Comparison of ENCODE assay signal across 8 mouse cellular contexts in genomic region chr6:37442781-37443180, GRCm38 (mm10). TPM values are rescaled to one million over a fixed set of nuclear protein-coding genes. Genes with fewer than 3 reads are reported as not detected.
DNase-seq lines count a peak whose midpoint lies in the region; ATAC-seq and TF ChIP-seq lines count a peak whose summit lies in the region.

No protein-coding gene starts in this region.

- 46% methylated on average over 4 of the region's 4 CpGs for WGBS in limb, embryonic 14.5 days
- WGBS in stomach, embryonic 16.5 days: 39% methylated on average over 4 of the region's 4 CpGs

- peak overlapping the region; percentile 40 for H3K9ac ChIP-seq in limb, embryonic 14.5 days (ENCODE audit: low read depth, low read length, severe bottlenecking)
- peak overlapping the region; percentile 65 for H3K9ac ChIP-seq in stomach, embryonic 16.5 days (ENCODE audit: low read length)

- H3K4me1 ChIP-seq in megakaryocyte, embryonic 14.5 days: peaks cover 32% of the 10 kb centered on the region
- peaks cover 18% of the 10 kb centered on the region for H3K4me1 ChIP-seq in limb, embryonic 14.5 days (ENCODE audit: control insufficient read depth, insufficient read depth, low read length)
- H3K4me1 ChIP-seq in stomach, embryonic 16.5 days (ENCODE audit: control insufficient read depth, insufficient read depth, low read length): peaks cover 23% of the 10 kb centered on the region

- H3K36me3 ChIP-seq in megakaryocyte, embryonic 14.5 days (replicated peaks; ENCODE audit: low read length): no peaks in the 10 kb centered on the region
- peaks cover 9% of the 10 kb centered on the region; the same call in 1 of the 2 replicates for H3K36me3 ChIP-seq in limb, embryonic 14.5 days (ENCODE audit: control insufficient read depth, insufficient read depth, low read length)
- no peaks in the 10 kb centered on the region for H3K36me3 ChIP-seq in stomach, embryonic 16.5 days (ENCODE audit: control insufficient read depth, insufficient read depth, low read length)

- TF ChIP-seq POLR2A in limb, embryonic 14.5 days (IDR thresholded peaks at IDR 0.05; ENCODE audit: borderline replicate concordance, extremely low read depth, insufficient read depth, insufficient read length): no peak

- no peak for ATAC-seq in megakaryocyte, adult 5-6 weeks (ENCODE audit: poor library complexity, severe bottlenecking)
- ATAC-seq in limb, embryonic 14.5 days (ENCODE audit: low FRiP score, low read depth): no peak
- ATAC-seq in stomach, embryonic 16.5 days (ENCODE audit: insufficient read depth, low FRiP score): no peak

- H3K27me3 ChIP-seq in megakaryocyte, embryonic 14.5 days (replicated peaks): no peaks in the 10 kb centered on the region
- no peaks in the 10 kb centered on the region for H3K27me3 ChIP-seq in limb, embryonic 14.5 days (ENCODE audit: control insufficient read depth, insufficient read depth, low read length)
- H3K27me3 ChIP-seq in stomach, embryonic 16.5 days (ENCODE audit: control insufficient read depth, insufficient read depth, low read length): no peaks in the 10 kb centered on the region

- H3K4me3 ChIP-seq in megakaryocyte, embryonic 14.5 days (replicated peaks): peak overlapping the region; percentile 98
- H3K4me3 ChIP-seq in limb, embryonic 14.5 days (replicated peaks; ENCODE audit: low read length): peak overlapping the region; percentile 88
- H3K4me3 ChIP-seq in stomach, embryonic 16.5 days (replicated peaks; ENCODE audit: low read length): peak overlapping the region; percentile 53

- H3K27ac ChIP-seq in limb, embryonic 14.5 days (replicated peaks; ENCODE audit: low read depth, low read length): peak overlapping the region; percentile 59
- H3K27ac ChIP-seq in stomach, embryonic 16.5 days (ENCODE audit: low read length): peak overlapping the region; percentile 81

- H3K4me2 ChIP-seq in limb, embryonic 14.5 days (replicated peaks; ENCODE audit: low read depth, low read length, severe bottlenecking): peak overlapping the region; percentile 46
- peak overlapping the region; percentile 53 for H3K4me2 ChIP-seq in stomach, embryonic 16.5 days (ENCODE audit: low read depth, low read length)

- peak; percentile 21 for DNase-seq in adrenal gland, postnatal 14 days
- no peak for DNase-seq in adrenal gland, adult 2 months
- DNase-seq in limb, embryonic 14.5 days (ENCODE audit: low spot score): no peak
- no peak for DNase-seq in T-cell, adult 2 months (ENCODE audit: low spot score)
- no peak for DNase-seq in adrenal gland, postnatal 36 days

- H3K9me3 ChIP-seq in megakaryocyte, embryonic 14.5 days: no peaks in the 10 kb centered on the region
- peaks cover 4% of the 10 kb centered on the region; the same call in 1 of the 2 replicates for H3K9me3 ChIP-seq in limb, embryonic 14.5 days (ENCODE audit: control insufficient read depth, low read length)
- no peaks in the 10 kb centered on the region for H3K9me3 ChIP-seq in stomach, embryonic 16.5 days (replicated peaks; ENCODE audit: control insufficient read depth, low read length)

RNA-seq across cellular contexts. Expression of gene Creb3l2, which starts 0.8 kb away (rescaled TPM):
- total RNA-seq in adrenal gland, postnatal 14 days (2021): 50.0 and 50.8 TPM in 2 replicates
- 10 to 100 TPM; 69.4 to 85.5 TPM for total RNA-seq in adrenal gland, adult 2 months (2021)
- 36.9 and 48.4 TPM in 2 replicates for polyA plus RNA-seq in adrenal gland, adult 2 months (2012; rRNA removed)
- 1.4 and 2.5 TPM in 2 replicates for polyA plus RNA-seq in megakaryocyte, embryonic 14.5 days (2012; ENCODE audit: insufficient read depth, low replicate concordance)
- total RNA-seq in megakaryocyte, adult 5-6 weeks (2015): 7.8 and 8.0 TPM in 2 replicates
- total RNA-seq in megakaryocyte, adult 5-6 weeks (2017): 2.8 and 3.0 TPM in 2 replicates
- 51.7 and 60.1 TPM in 2 replicates for polyA plus RNA-seq in limb, embryonic 14.5 days (2012; rRNA removed)
- polyA plus RNA-seq in limb, embryonic 14.5 days (2014; fragmentation: Nextera tagmentation; extraction: Ambion mirVana): 44.4 and 48.2 TPM in 2 replicates
- polyA plus RNA-seq in stomach, embryonic 16.5 days (2015; fragmentation: Nextera tagmentation; extraction: Ambion mirVana): 18.6 and 20.3 TPM in 2 replicates
- 100 to 1,000 TPM in 1 of 2 experiments, 10 to 100 TPM in 1; 89.5 to 100 TPM for total RNA-seq in adrenal gland, postnatal 36 days (2021)
